Mouse (Mus musculus): Measurements from ENCODE around the gene Ints2. TPM values are rescaled to one million over a fixed set of nuclear protein-coding genes. Genes with fewer than 3 reads are reported as not detected.

The Ints2 gene
- polyA plus RNA-seq, 1 experiment from 2014 or later = 3.5 TPM

- no peak for DNase-seq
- ATAC-seq = no peak
- Histone ChIP-seq H3K4me1 (ENCODE audit: insufficient read depth) (no peaks in the 10 kb centered on the region), H3K36me3 (replicated peaks; ENCODE audit: insufficient read depth, low read length) (peaks cover 67% of the 10 kb centered on the region), H3K4me2 (ENCODE audit: low read depth, low read length) (no peak overlapping the region), H3K27me3 (ENCODE audit: insufficient read depth, low read length) (no peaks in the 10 kb centered on the region), H3K9ac (replicated peaks) (no peak overlapping the region), H3K27ac (ENCODE audit: low read depth) (no peak overlapping the region), H3K9me3 (ENCODE audit: low read length) (no peaks in the 10 kb centered on the region), H3K4me3 (ENCODE audit: low read depth, low read length) (no peak overlapping the region)
- TF ChIP-seq CTCF (IDR thresholded peaks at IDR 0.05; ENCODE audit: low read depth) (no peak), EP300 (IDR thresholded peaks at IDR 0.05; ENCODE audit: low read depth) (no peak)
- 83% methylated on average over 2 of the region's 2 CpGs for WGBS (ENCODE audit: insufficient replicate concordance)
Measured at GRCm38 (mm10) chr11:86209123-86209522, 48.3 kb downstream of the Ints2 start.

GRCm38 (mm10) chr11:86205876-86206275, 51.5 kb downstream of the Ints2 start:
- no peak overlapping the region for H3K27ac ChIP-seq (ENCODE audit: low read depth)
- no peak for TF ChIP-seq CTCF (IDR thresholded peaks at IDR 0.05; ENCODE audit: low read depth)
- TF ChIP-seq EP300 (IDR thresholded peaks at IDR 0.05; ENCODE audit: low read depth) = no peak
- 91% methylated on average over 4 of the region's 4 CpGs for whole genome bisulfite sequencing (ENCODE audit: insufficient replicate concordance)
- H3K27me3 ChIP-seq (ENCODE audit: insufficient read depth, low read length) = no peaks in the 10 kb centered on the region
- H3K4me1 ChIP-seq (ENCODE audit: insufficient read depth) = peaks cover 10% of the 10 kb centered on the region; the same call in 1 of the 2 replicates
- no peak for ATAC-seq
- H3K4me2 ChIP-seq (ENCODE audit: low read depth, low read length) = no peak overlapping the region
- H3K36me3 ChIP-seq (replicated peaks; ENCODE audit: insufficient read depth, low read length) = peaks cover 62% of the 10 kb centered on the region
- H3K9me3 ChIP-seq (ENCODE audit: low read length) = no peaks in the 10 kb centered on the region
- DNase-seq = no peak
- no peak overlapping the region for H3K4me3 ChIP-seq (ENCODE audit: low read depth, low read length)
- H3K9ac ChIP-seq (replicated peaks) = no peak overlapping the region

- TF ChIP-seq EP300 (IDR thresholded peaks at IDR 0.05; ENCODE audit: low read depth) (no peak), CTCF (IDR thresholded peaks at IDR 0.05; ENCODE audit: low read depth) (no peak)
- H3K36me3 ChIP-seq (replicated peaks; ENCODE audit: insufficient read depth, low read length) = peaks cover 59% of the 10 kb centered on the region
- H3K4me2 ChIP-seq (ENCODE audit: low read depth, low read length) = no peak overlapping the region
- no peak overlapping the region for H3K4me3 ChIP-seq (ENCODE audit: low read depth, low read length)
- ATAC-seq (no peak), DNase-seq (no peak)
- H3K27ac ChIP-seq (ENCODE audit: low read depth) = no peak overlapping the region
- no peaks in the 10 kb centered on the region for H3K9me3 ChIP-seq (ENCODE audit: low read length)
- 96% methylated on average over 5 of the region's 5 CpGs for WGBS (ENCODE audit: insufficient replicate concordance)
- H3K27me3 ChIP-seq (ENCODE audit: insufficient read depth, low read length) = no peaks in the 10 kb centered on the region
- H3K4me1 ChIP-seq (ENCODE audit: insufficient read depth) = peaks cover 12% of the 10 kb centered on the region
- no peak overlapping the region for H3K9ac ChIP-seq (replicated peaks)
Measured at GRCm38 (mm10) chr11:86205031-86205430, 52.3 kb downstream of the Ints2 start.

GRCm38 (mm10) chr11:86201901-86202675, 55.3 kb downstream of the Ints2 start:
- DNase-seq (peak; percentile 45), ATAC-seq (no peak)
- H3K4me3 ChIP-seq (ENCODE audit: low read depth, low read length) = peak overlapping the region; percentile 84
- H3K27ac ChIP-seq (ENCODE audit: low read depth) = peak overlapping the region; percentile 89
- no peaks in the 10 kb centered on the region for H3K9me3 ChIP-seq (ENCODE audit: low read length)
- peaks cover 16% of the 10 kb centered on the region for H3K4me1 ChIP-seq (ENCODE audit: insufficient read depth)
- H3K36me3 ChIP-seq (replicated peaks; ENCODE audit: insufficient read depth, low read length) = peaks cover 36% of the 10 kb centered on the region
- peak overlapping the region; percentile 84 for H3K9ac ChIP-seq (replicated peaks)
- H3K27me3 ChIP-seq (ENCODE audit: insufficient read depth, low read length) = no peaks in the 10 kb centered on the region
- no peak for TF ChIP-seq EP300 (IDR thresholded peaks at IDR 0.05; ENCODE audit: low read depth)
- TF ChIP-seq CTCF (IDR thresholded peaks at IDR 0.05; ENCODE audit: low read depth) = no peak
- peak overlapping the region; percentile 84 for H3K4me2 ChIP-seq (ENCODE audit: low read depth, low read length)
- WGBS (ENCODE audit: insufficient replicate concordance) = 24% methylated on average over 16 of the region's 16 CpGs

GRCm38 (mm10) chr11:86201037-86201786, 56.2 kb downstream of the Ints2 start, which contains the start of gene Brip1:
Gene Brip1, minus strand, starts transcription at chr11:86201193.
- ATAC-seq (peak; percentile 99), DNase-seq (peak; percentile 97)
- TF ChIP-seq EP300 (IDR thresholded peaks at IDR 0.05; ENCODE audit: low read depth) = peak; percentile 69
- peak; percentile 45 for TF ChIP-seq CTCF (IDR thresholded peaks at IDR 0.05; ENCODE audit: low read depth)
- peak within 1 kb of the TSS; percentile 84 for H3K9ac ChIP-seq (replicated peaks)
- H3K27me3 ChIP-seq (ENCODE audit: insufficient read depth, low read length) = no peaks in the 10 kb centered on the region
- H3K4me3 ChIP-seq (ENCODE audit: low read depth, low read length) = peak within 1 kb of the TSS; percentile 84
- H3K4me1 ChIP-seq (ENCODE audit: insufficient read depth) = peaks cover 16% of the 10 kb centered on the region
- H3K9me3 ChIP-seq (ENCODE audit: low read length) = no peaks in the 10 kb centered on the region
- peak within 1 kb of the TSS; percentile 89 for H3K27ac ChIP-seq (ENCODE audit: low read depth)
- H3K4me2 ChIP-seq (ENCODE audit: low read depth, low read length) = peak within 1 kb of the TSS; percentile 85
- under 1% methylated on average over 60 of the region's 60 CpGs for WGBS (ENCODE audit: insufficient replicate concordance)
- H3K36me3 ChIP-seq (replicated peaks; ENCODE audit: insufficient read depth, low read length) = peaks cover 27% of the 10 kb centered on the region

- Histone ChIP-seq H3K36me3 (replicated peaks; ENCODE audit: insufficient read depth, low read length) (peaks cover 20% of the 10 kb centered on the region), H3K9ac (replicated peaks) (peak overlapping the region; percentile 70), H3K4me1 (ENCODE audit: insufficient read depth) (peaks cover 16% of the 10 kb centered on the region), H3K4me2 (ENCODE audit: low read depth, low read length) (peak overlapping the region; percentile 85), H3K9me3 (ENCODE audit: low read length) (no peaks in the 10 kb centered on the region), H3K4me3 (ENCODE audit: low read depth, low read length) (peak overlapping the region; percentile 84), H3K27ac (ENCODE audit: low read depth) (peak overlapping the region; percentile 83), H3K27me3 (ENCODE audit: insufficient read depth, low read length) (no peaks in the 10 kb centered on the region)
- WGBS (ENCODE audit: insufficient replicate concordance) = 2% methylated on average over 21 of the region's 21 CpGs
- ATAC-seq (peak; percentile 60), DNase-seq (no peak)
- no peak for TF ChIP-seq CTCF (IDR thresholded peaks at IDR 0.05; ENCODE audit: low read depth)
- no peak for TF ChIP-seq EP300 (IDR thresholded peaks at IDR 0.05; ENCODE audit: low read depth)
Measured at GRCm38 (mm10) chr11:86200460-86201021, 56.8 kb downstream of the Ints2 start.
